Mouse (Mus musculus) erythroblast, embryonic 14.5 days (primary cell): ENCODE data around the gene Sidt1.

Experiments
- GATA1 ChIP-seq: IDR thresholded peaks from 2 replicates; pipeline ENCODE4 v1.6.1; 2012; ENCODE audit warnings: low read length, inconsistent platforms, mixed read lengths
- TAL1 ChIP-seq: IDR thresholded peaks from 3 replicates; pipeline ENCODE4 v1.6.1; 2012; ENCODE audit warnings: low read length, inconsistent platforms, mixed read lengths

DNA sequence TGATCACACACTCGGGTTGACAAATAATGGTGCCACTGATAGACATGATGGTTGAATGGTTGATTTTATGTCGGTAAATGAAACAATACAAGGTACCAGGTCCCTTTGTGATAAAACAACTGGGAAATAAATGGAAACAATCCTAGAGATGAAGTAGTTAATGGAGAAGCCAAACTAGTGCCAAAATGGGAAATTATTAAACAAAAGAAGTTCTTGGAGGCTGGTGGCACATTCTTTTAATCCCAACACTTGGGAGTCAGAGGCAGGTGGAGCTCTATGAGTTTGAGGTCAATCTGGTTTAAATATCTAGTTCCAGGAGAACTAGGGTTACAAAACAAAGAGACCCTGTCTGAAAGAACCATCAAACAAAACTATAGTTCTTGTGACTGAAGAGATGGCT is 68.1 kb downstream of the Sidt1 start:
- TF ChIP-seq GATA1 = no peak
- no peak for TF ChIP-seq TAL1
